In genomic region chr6:13654081-13654480, GRCm38 (mm10) we compare ENCODE assay signal across 28 mouse cellular contexts. TPM values are rescaled to one million over a fixed set of nuclear protein-coding genes. Genes with fewer than 3 reads are reported as not detected.
"Had no signal": no experiment of that assay in that cellular context is flagged by ENCODE, and none has a peak within 500 bp of the region (broad histone marks: within the 10 kb centered on the region; RNA-seq: fewer than 3 reads in every experiment).

No protein-coding gene starts in this region.

- H3K9ac ChIP-seq: embryonic facial prominence, embryonic 12.5 days; embryonic facial prominence, embryonic 13.5 days; embryonic facial prominence, embryonic 15.5 days; forebrain, embryonic 12.5 days; forebrain, embryonic 13.5 days; forebrain, embryonic 15.5 days; forebrain, postnatal 0 days had no signal

- H3K27ac ChIP-seq: embryonic facial prominence, embryonic 10.5 days; embryonic facial prominence, embryonic 12.5 days; embryonic facial prominence, embryonic 13.5 days; embryonic facial prominence, embryonic 15.5 days; forebrain, embryonic 10.5 days; forebrain, embryonic 12.5 days; forebrain, embryonic 13.5 days; forebrain, embryonic 15.5 days; gastrocnemius, adult 2 months; heart, adult 2 months had no signal

- H3K9me3 ChIP-seq: embryonic facial prominence, embryonic 10.5 days; embryonic facial prominence, embryonic 12.5 days; embryonic facial prominence, embryonic 13.5 days; embryonic facial prominence, embryonic 15.5 days; forebrain, embryonic 10.5 days; forebrain, embryonic 12.5 days; forebrain, embryonic 13.5 days; forebrain, embryonic 15.5 days had no signal

- H3K4me2 ChIP-seq: embryonic facial prominence, embryonic 12.5 days; embryonic facial prominence, embryonic 13.5 days; embryonic facial prominence, embryonic 15.5 days; forebrain, embryonic 12.5 days; forebrain, embryonic 13.5 days; forebrain, embryonic 15.5 days had no signal

- H3K4me1 ChIP-seq: embryonic facial prominence, embryonic 10.5 days; embryonic facial prominence, embryonic 12.5 days; embryonic facial prominence, embryonic 13.5 days; embryonic facial prominence, embryonic 15.5 days; forebrain, embryonic 10.5 days; forebrain, embryonic 12.5 days; forebrain, embryonic 13.5 days; forebrain, embryonic 15.5 days had no signal

- ATAC-seq: forebrain, embryonic 13.5 days; forebrain, embryonic 14.5 days; forebrain, embryonic 15.5 days; forebrain, embryonic 16.5 days; forebrain, postnatal 0 days had no signal

- DNase-seq: cerebellum, adult 8-10 months; cerebellum, adult 9-10 months; cerebellum, adult 9-11 months; cerebellum, postnatal 10 days; cerebellum, postnatal 14 days; cerebellum, postnatal 25 days; cerebellum, postnatal 36 days; embryo, embryonic 11 days; forebrain, postnatal 0 days; gastrocnemius, adult 2 months; gastrocnemius, postnatal 10 days; gastrocnemius, postnatal 14 days; gastrocnemius, postnatal 25 days; gastrocnemius, postnatal 36 days; heart, adult 11 months; heart, adult 18-20 months; heart, adult 2 months had no signal

- H3K27me3 ChIP-seq: embryonic facial prominence, embryonic 12.5 days; embryonic facial prominence, embryonic 13.5 days; embryonic facial prominence, embryonic 15.5 days; forebrain, embryonic 12.5 days; forebrain, embryonic 13.5 days; forebrain, embryonic 15.5 days had no signal

- H3K4me3 ChIP-seq: embryonic facial prominence, embryonic 10.5 days; embryonic facial prominence, embryonic 12.5 days; embryonic facial prominence, embryonic 13.5 days; embryonic facial prominence, embryonic 15.5 days; erythroblast, embryonic 14.5 days; forebrain, embryonic 10.5 days; forebrain, embryonic 12.5 days; forebrain, embryonic 13.5 days; forebrain, embryonic 15.5 days; gastrocnemius, adult 2 months; heart, adult 2 months had no signal

RNA-seq across cellular contexts. Expression of gene Tmem168, which starts 46.2 kb away (rescaled TPM):
- polyA plus RNA-seq: erythroblast, embryonic 14.5 days had no signal
